Mouse (Mus musculus): ENCODE results near the gene Ppp1r14b. TPM values are rescaled to one million over a fixed set of nuclear protein-coding genes. Genes with fewer than 3 reads are reported as not detected.
A peak's percentile ranks its signal among the peaks of the same experiment; 100 is the strongest.
"Not testable (repeated sequence)": the region's sequence is repeated elsewhere in the genome, so short reads cannot be mapped to it uniquely, and the experiment has no call there.

Gene Ppp1r14b
- polyA plus RNA-seq, 1 experiment from 2014 or later: 102 TPM

DNA sequence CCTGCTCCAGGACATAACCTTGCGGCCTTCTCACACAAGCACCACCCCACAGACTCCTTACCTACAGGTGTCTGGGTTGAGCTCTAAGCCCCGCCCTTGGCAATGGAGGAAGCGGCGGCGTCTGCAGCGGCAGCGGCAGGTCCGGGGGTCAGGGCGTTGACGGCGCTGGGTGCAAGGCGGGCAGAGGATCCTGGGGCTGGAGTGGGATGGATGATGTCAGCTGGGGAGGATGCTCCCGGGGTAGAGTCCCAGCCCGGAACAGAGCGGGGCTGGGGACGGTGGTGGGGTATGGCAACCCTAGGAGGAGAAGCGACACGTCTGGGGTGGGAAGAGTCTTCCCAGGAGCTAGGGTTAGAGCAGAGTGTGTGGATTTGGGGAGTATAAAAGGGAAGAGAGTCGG lies 10.5 kb downstream of the Ppp1r14b start:
- no peak overlapping the region for H3K4me2 ChIP-seq (replicated peaks; ENCODE audit: low read depth)
- no peak for TF ChIP-seq CTCF (IDR thresholded peaks at IDR 0.05; ENCODE audit: low read depth)

DNA sequence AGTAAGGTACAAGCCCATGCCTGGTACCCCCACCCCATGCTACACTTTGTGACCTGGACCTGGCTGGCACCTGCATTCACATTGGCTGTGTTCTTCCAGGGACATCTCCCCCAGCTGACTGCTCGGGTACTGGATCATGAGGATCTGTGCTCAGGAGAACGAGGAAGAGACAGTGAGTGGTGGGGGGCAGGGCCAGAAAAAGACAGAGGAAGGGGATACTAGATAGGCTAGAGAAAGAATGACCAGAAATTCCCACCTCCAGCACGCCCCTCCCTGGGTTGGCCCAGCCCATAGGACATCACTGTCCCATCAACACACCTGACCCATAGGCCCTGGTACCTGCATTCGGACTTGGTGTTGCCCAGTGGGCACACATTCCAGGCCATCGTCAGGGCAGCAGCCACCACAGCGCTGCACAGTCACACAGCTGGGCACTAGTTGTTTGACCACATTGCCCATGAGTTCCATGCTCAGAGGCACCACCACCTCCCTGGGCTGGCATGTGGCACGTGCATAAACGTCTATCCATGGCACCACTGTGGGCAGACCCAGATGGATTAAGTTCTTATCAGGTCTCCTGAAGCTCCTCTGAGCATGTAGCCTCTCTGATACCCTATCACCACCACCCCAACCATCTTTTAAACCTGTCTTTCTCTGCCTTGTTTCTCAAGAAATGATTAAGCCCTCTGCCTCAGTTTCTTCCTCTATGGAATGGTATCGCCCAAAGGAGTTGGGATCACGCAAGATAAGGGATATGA lies 11.4 kb downstream of the Ppp1r14b start:
- no peak for TF ChIP-seq CTCF (IDR thresholded peaks at IDR 0.05; ENCODE audit: low read depth)
- H3K9me3 ChIP-seq (ENCODE audit: control insufficient read depth): no peaks in the 10 kb centered on the region
- H3K9ac ChIP-seq (ENCODE audit: low read depth, low read length): peak overlapping the region; percentile 77; the same call in 1 of the 2 replicates
- peak overlapping the region; percentile 95 for H3K4me2 ChIP-seq (replicated peaks; ENCODE audit: low read depth)
- peaks cover 10% of the 10 kb centered on the region; the same call in 1 of the 2 replicates for H3K36me3 ChIP-seq (ENCODE audit: control insufficient read depth, insufficient read depth)
- ATAC-seq: no peak
- H3K4me3 ChIP-seq (ENCODE audit: low read depth, low read length): peak overlapping the region; percentile 78
- no peaks in the 10 kb centered on the region for H3K4me1 ChIP-seq (replicated peaks; ENCODE audit: control insufficient read depth, insufficient read depth, low read length)
- WGBS: 65% methylated on average over 10 of the region's 10 CpGs
- no peak overlapping the region for H3K27ac ChIP-seq (ENCODE audit: low read depth, low read length)
- no peaks in the 10 kb centered on the region for H3K27me3 ChIP-seq (replicated peaks; ENCODE audit: control insufficient read depth, insufficient read depth, low read length)

More for the DNA sequence above, 10.5 kb downstream of the Ppp1r14b start:
- Histone ChIP-seq H3K9me3 (ENCODE audit: control insufficient read depth) (no peaks in the 10 kb centered on the region), H3K27me3 (replicated peaks; ENCODE audit: control insufficient read depth, insufficient read depth, low read length) (no peaks in the 10 kb centered on the region), H3K36me3 (ENCODE audit: control insufficient read depth, insufficient read depth) (peaks cover 10% of the 10 kb centered on the region; the same call in 1 of the 2 replicates), H3K27ac (ENCODE audit: low read depth, low read length) (no peak overlapping the region), H3K9ac (ENCODE audit: low read depth, low read length) (no peak overlapping the region), H3K4me3 (ENCODE audit: low read depth, low read length) (no peak overlapping the region), H3K4me1 (replicated peaks; ENCODE audit: control insufficient read depth, insufficient read depth, low read length) (no peaks in the 10 kb centered on the region)
- 74% methylated on average over 19 of the region's 19 CpGs for WGBS
- no peak for ATAC-seq

DNA sequence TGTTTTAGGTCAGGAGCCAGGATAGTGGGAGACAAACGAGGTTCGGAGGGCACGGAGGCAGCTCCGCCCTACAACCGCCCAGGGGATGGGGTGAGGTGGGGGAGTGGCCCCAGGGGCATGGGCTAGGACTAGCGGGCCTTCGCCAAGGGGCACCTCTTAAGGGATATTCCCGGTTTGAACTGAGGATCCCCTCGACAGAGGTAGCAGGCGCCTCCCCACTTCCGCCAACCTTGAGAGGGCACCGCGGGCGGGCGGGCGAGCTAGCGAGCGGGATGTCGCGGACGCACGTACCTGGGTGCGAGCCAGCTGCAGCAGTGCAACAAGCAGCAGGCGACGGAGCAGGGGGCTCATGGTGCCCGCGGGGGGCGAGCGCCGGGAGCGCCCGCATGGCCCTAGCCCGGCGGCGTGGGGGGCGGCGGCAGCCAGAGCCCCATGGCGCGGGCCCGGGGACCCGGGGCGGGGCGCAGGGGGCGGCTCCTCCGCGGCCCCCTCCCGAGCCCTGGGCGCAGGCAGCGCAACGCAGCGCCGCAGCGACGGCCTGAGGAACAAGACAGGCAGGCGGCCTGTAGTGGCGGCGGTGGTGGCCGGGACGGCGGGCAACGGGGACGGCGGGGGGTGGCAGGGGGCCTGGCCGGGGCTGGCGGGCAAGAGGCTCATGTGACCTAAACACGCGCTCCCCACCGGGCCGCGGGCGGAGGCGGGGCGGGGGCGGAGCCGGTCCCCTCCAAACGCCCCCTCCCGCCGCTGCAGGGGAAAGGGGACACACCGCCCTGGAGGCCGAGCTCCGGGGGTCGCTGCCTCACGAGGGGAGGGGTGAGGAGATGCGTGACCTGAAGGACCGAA lies 12.5 kb downstream of the Ppp1r14b start, which contains the start of gene Vegfb:
TSS of gene Vegfb (minus strand) at position 591 of the 843 bp plus-strand sequence.
- H3K4me3 ChIP-seq (ENCODE audit: low read depth, low read length): peak within 1 kb of the TSS; percentile 78

DNA sequence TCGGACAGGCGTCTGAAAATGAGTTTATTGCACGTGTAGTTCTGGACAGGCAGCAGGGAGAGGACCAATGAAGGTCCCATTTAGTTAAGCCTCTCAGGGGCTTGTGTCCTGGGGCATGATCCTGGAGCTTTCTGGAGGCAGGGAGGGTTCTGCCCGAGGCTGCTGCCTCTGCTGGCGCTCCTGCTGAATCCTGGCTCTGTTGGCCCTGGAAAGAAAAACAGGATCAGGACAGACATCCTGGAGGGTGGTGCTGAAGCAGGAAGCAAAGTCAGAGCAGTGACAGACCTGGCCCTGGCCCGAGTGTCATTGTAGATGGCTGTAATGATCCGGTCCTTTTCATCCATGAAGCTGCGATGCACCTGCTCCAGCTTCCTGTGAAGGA lies 13.1 kb downstream of the Ppp1r14b start:
- H3K27ac ChIP-seq (ENCODE audit: low read depth, low read length): peak overlapping the region; percentile 80
- peak overlapping the region; percentile 77 for H3K9ac ChIP-seq (ENCODE audit: low read depth, low read length)
- H3K9me3 ChIP-seq (ENCODE audit: control insufficient read depth): no peaks in the 10 kb centered on the region
- ATAC-seq: no peak
- 2% methylated on average over 8 of the region's 8 CpGs for WGBS
- H3K4me3 ChIP-seq (ENCODE audit: low read depth, low read length): peak overlapping the region; percentile 78
- peaks cover 10% of the 10 kb centered on the region; the same call in 1 of the 2 replicates for H3K36me3 ChIP-seq (ENCODE audit: control insufficient read depth, insufficient read depth)
- H3K27me3 ChIP-seq (replicated peaks; ENCODE audit: control insufficient read depth, insufficient read depth, low read length): no peaks in the 10 kb centered on the region
- H3K4me1 ChIP-seq (replicated peaks; ENCODE audit: control insufficient read depth, insufficient read depth, low read length): peaks cover 3% of the 10 kb centered on the region; the same call in 1 of the 2 replicates
- TF ChIP-seq CTCF (IDR thresholded peaks at IDR 0.05; ENCODE audit: low read depth): no peak
- H3K4me2 ChIP-seq (replicated peaks; ENCODE audit: low read depth): peak overlapping the region; percentile 95

More for the DNA sequence above, 12.5 kb downstream of the Ppp1r14b start, which contains the start of gene Vegfb:
- H3K4me1 ChIP-seq (replicated peaks; ENCODE audit: control insufficient read depth, insufficient read depth, low read length): 0 out of 2 replicates have a peak, but pooled peaks cover 2% of the 10 kb centered on the region
- H3K27me3 ChIP-seq (replicated peaks; ENCODE audit: control insufficient read depth, insufficient read depth, low read length): no peaks in the 10 kb centered on the region
- ATAC-seq: peak; percentile 33
- no peaks in the 10 kb centered on the region for H3K9me3 ChIP-seq (ENCODE audit: control insufficient read depth)
- peaks cover 10% of the 10 kb centered on the region; the same call in 1 of the 2 replicates for H3K36me3 ChIP-seq (ENCODE audit: control insufficient read depth, insufficient read depth)
- H3K27ac ChIP-seq (ENCODE audit: low read depth, low read length): peak within 1 kb of the TSS; percentile 80
- TF ChIP-seq CTCF (IDR thresholded peaks at IDR 0.05; ENCODE audit: low read depth): 0 out of 2 replicates have a peak, but pooled peaks have one; percentile 1
- peak within 1 kb of the TSS; percentile 77 for H3K9ac ChIP-seq (ENCODE audit: low read depth, low read length)
- H3K4me2 ChIP-seq (replicated peaks; ENCODE audit: low read depth): peak within 1 kb of the TSS; percentile 95
- WGBS: under 1% methylated on average over 73 of the region's 85 CpGs

DNA sequence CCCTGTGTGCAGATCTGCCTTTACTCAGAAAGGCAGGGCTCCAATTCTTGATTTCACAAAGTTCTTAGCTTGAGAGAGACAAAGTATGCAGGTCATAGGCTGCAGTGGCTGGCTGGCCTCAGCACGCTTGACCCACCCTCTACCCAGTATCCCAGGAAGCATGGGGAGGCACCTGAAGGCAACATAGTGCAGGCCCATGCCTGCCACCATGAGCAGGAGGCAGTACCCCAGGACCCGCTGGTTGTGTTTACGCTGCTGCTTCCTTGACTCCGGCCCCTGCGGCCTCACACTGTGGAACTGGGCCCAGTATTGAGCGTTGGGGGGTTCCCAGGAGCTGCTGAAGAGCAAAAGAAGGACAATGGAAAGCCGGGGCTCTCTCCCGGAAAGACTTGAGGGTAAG lies 14.5 kb downstream of the Ppp1r14b start:
- 87% methylated on average over 8 of the region's 8 CpGs for WGBS
- Histone ChIP-seq H3K27me3 (replicated peaks; ENCODE audit: control insufficient read depth, insufficient read depth, low read length) (no peaks in the 10 kb centered on the region), H3K9me3 (ENCODE audit: control insufficient read depth) (no peaks in the 10 kb centered on the region), H3K4me2 (replicated peaks; ENCODE audit: low read depth) (no peak overlapping the region), H3K27ac (ENCODE audit: low read depth, low read length) (no peak overlapping the region), H3K36me3 (ENCODE audit: control insufficient read depth, insufficient read depth) (peaks cover 6% of the 10 kb centered on the region; the same call in 1 of the 2 replicates), H3K4me3 (ENCODE audit: low read depth, low read length) (no peak overlapping the region), H3K9ac (ENCODE audit: low read depth, low read length) (no peak overlapping the region), H3K4me1 (replicated peaks; ENCODE audit: control insufficient read depth, insufficient read depth, low read length) (peaks cover 6% of the 10 kb centered on the region; the same call in 1 of the 2 replicates)
- ATAC-seq: no peak
- TF ChIP-seq CTCF (IDR thresholded peaks at IDR 0.05; ENCODE audit: low read depth): no peak

DNA sequence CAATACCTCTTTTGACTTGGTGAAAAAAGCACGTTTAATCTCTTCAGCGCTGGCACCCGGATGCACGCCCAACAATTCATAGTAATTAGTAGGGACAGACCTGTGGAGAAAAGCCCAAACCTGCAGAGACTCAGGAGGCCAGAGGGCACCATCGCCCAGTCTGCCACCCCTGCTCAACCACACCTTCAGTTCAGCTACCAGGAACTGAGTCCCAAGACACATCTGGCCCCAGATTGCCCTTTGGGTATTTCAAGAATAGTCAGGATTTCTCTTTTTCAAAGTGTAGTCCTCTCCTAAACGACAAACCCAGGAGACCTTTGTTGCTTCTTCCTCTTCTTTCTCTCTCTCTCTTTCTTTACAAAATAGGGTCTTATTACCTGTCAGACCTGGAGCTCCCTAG lies 15.9 kb downstream of the Ppp1r14b start:
- 85% methylated on average over 6 of the region's 6 CpGs for WGBS
- Histone ChIP-seq H3K36me3 (ENCODE audit: control insufficient read depth, insufficient read depth) (0 out of 2 replicates have a peak, but pooled peaks cover 4% of the 10 kb centered on the region), H3K4me3 (ENCODE audit: low read depth, low read length) (no peak overlapping the region), H3K4me2 (replicated peaks; ENCODE audit: low read depth) (no peak overlapping the region), H3K27me3 (replicated peaks; ENCODE audit: control insufficient read depth, insufficient read depth, low read length) (no peaks in the 10 kb centered on the region), H3K9ac (ENCODE audit: low read depth, low read length) (no peak overlapping the region), H3K4me1 (replicated peaks; ENCODE audit: control insufficient read depth, insufficient read depth, low read length) (peaks cover 6% of the 10 kb centered on the region; the same call in 1 of the 2 replicates), H3K9me3 (ENCODE audit: control insufficient read depth) (no peaks in the 10 kb centered on the region), H3K27ac (ENCODE audit: low read depth, low read length) (no peak overlapping the region)
- no peak for ATAC-seq
- TF ChIP-seq CTCF (IDR thresholded peaks at IDR 0.05; ENCODE audit: low read depth): no peak

DNA sequence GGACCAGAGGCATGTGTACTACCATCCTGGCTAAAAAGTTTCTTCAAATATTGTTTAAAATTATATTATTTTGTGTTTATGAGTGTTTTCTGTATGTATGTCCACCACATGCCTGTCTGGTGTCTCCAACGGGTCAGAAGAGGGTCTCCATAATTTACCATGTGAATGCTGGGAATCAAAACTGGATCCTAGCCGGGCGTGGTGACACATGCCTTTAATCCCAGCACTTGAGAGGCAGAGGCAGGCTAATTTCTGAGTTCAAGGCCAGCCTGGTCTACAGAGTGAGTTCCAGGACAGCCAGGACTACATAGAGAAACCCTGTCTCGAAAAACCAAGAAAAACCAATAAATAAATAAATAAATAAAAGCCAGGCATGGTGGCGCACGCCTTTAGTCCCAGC lies 16.4 kb downstream of the Ppp1r14b start:
- H3K4me1 ChIP-seq (replicated peaks; ENCODE audit: control insufficient read depth, insufficient read depth, low read length); H3K9ac ChIP-seq (ENCODE audit: low read depth, low read length); H3K9me3 ChIP-seq (ENCODE audit: control insufficient read depth); H3K4me3 ChIP-seq (ENCODE audit: low read depth, low read length); H3K27me3 ChIP-seq (replicated peaks; ENCODE audit: control insufficient read depth, insufficient read depth, low read length); H3K27ac ChIP-seq (ENCODE audit: low read depth, low read length); H3K36me3 ChIP-seq (ENCODE audit: control insufficient read depth, insufficient read depth); ATAC-seq: not testable (repeated sequence)
- 94% methylated on average over 6 of the region's 6 CpGs for WGBS
- H3K4me2 ChIP-seq (replicated peaks; ENCODE audit: low read depth): peak overlapping the region; percentile 94; the same call in 1 of the 2 replicates
